Mouse (Mus musculus): ENCODE data around the gene Ypel2.
"Not testable (repeated sequence)": the region's sequence is repeated elsewhere in the genome, so short reads cannot be mapped to it uniquely, and the experiment has no call there.

The Ypel2 gene

DNA sequence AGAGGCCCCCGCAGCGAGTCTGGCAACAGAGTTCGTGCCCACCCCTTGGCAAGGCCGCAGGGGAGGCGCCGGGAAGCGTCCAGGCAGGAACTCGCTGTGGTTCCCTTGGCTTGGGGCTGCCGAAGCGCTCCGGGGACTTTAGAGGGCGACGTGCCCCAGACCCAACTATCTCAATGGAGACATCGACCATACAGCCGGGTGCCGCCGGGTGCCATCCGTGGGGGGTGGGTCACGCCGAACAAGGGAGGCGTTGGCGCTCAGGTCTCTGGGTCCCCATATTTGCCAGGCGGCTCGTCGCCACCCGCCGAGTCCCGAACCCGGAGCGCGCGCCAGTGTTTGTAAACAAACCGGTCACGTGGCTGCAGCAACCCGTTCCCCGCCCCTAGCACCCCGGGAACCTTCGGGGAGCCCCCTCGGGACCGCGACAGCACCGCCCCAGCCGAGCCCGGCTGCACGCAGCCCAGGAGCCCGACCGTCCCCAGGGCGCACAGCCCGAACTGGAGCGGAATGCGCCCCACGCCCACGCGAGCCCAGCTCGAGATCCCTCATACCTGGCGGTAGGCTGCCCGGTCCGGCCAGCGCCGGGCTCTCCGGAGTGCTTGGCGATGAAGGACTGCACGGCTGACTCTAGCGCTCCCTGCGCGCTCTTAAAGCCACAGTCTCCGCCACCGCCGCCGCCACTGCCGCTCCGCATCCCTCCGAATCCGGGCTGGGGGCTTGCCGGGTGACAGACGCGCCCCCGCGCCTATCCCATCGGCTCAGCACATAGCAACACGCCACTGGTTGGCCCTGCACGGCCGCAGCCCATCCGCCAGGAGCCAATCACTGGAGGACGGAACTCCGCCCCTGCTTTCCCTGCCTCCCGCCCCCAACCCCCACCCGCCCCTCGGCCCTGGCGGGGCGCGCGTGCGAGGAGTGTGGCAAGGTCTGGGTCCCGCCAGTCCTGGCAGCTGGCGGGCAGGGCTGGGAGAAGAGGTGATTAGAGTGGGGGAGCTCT is at the start of gene Ypel2:
Ypel2 (minus strand) TSS at position 667 of the 997 bp plus-strand sequence.
- peak; percentile 95 to 97 for DNase-seq (ENCODE audit: low spot score in 2 of 2)

DNA sequence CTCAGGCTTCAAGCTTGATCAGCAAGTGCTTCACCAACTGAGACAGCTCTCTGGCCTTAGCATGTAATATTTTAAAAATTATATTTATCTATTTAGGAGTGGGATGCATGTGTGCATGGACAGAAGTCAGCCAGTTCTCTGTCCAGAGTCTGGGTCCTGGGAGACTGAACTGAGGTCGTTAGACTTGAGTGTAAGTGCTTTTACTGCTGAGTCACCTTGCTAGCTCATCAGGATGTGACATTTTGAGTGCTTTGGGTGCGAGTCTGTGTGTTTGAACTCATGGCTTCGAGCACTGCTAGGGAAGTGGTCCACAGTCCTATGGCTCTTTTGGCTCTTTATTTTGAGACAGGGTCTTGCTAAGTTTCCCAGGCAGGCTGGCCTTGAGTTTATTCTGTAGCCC is 49.5 kb upstream of the Ypel2 start:
- no peak for DNase-seq (ENCODE audit: low spot score in 2 of 2)

DNA sequence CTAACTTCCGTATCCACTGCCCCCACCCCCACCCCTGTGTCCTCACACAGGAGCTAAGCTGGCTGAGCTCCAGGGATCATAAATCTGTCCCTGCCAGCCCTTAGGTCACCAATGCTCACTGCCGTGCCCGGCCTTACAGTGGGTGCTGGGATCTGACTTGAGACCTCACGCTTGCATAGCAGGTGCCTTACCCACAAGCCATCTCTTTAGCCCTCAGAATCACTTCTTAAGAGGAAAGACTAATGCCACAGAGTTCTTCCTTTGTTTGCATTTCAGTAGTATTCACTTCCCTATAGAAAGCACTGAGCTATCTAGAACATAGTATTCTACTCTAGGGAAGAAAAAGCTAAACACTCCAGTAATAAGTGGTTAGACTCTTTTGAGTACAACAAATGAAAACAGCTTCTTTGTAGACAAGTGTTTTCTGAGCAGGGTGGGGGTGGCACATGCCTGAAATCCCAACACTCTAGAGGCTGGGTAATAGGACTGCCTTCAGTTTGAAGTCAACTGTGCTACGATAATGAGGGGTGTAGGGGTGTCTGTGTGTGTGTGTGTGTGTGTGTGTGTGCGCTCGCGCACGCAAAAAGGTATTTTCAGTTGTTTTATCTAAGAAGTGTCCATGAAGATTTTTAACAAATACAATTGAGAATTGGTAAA is 45.9 kb upstream of the Ypel2 start:
- no peak for DNase-seq (ENCODE audit: low spot score in 2 of 2)

DNA sequence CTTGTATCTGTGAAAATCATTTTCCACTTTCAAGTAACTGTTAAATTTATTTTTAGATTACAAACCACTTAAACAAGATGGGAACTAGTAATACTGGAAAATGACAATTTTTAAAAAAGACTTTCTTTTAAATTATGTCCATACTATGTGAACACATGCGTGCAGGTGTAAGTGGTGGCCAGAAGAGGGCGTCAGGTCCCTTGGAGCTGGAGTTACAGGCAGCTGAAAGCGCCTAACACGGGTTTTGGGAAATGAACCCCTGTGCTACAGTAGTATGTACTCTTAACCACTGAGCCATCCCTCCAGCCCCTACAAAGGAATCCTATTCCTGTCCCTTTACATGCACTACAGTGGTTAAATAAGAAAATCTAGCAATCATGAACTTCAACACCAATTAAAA is 42.7 kb upstream of the Ypel2 start:
- no peak for DNase-seq (ENCODE audit: low spot score in 2 of 2)

DNA sequence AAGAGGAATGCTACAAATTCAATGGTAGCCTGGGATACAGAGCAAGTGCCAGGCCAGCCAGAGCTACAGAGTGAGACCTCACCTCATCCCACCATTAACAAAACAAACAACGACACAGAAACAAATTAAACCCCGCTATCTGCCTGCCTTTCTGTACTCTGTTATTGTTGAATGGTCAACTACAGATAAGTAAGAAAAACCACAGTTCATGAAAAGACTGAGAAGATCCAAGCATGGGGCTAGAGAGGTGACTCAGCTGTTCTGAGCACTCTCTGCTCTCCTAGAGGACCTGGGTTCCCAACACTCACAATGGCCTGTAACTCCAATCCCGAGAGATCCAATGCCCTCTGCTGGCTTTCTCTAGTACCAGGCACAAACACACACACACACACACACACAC is 34.7 kb upstream of the Ypel2 start:
- DNase-seq (ENCODE audit: low spot score in 2 of 2) = no peak

DNA sequence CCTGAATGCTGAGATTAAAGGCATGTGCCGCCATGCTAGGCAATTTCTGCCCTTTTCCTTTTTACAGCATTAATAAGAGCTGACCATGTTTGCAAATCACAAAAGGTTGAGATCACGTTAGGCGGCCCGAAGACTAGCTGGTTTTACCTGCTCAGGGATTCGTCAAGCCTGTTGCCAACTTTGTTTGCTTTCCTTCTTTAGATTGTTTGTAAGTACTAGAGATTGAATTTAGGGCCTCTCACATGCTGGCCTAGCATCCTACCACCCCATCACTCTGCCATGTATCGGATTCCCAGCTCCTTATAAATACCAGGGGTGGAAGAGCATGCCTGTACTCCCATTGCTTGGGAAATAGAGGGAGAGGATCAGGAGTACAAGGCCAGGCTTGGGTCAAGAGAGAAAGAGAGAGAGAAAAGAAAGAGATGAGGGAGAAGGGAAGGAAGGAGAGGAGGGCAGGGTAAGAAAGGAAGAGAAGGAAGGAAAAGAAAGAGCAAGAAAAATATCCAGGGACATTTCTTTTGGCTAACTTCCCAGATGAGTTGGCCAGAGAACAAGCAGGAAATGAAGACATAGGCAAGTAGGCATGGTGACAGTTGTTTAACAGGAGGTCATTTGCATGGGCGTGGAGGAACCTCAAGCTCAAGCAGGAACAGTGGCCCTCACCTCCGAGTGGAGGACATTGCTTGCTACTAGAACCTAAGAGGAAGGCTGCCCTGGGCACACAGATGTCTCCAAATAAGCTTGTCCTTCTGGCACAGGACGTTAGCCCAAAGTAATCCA is 32.8 kb upstream of the Ypel2 start:
- DNase-seq (ENCODE audit: low spot score in 2 of 2) = no peak

DNA sequence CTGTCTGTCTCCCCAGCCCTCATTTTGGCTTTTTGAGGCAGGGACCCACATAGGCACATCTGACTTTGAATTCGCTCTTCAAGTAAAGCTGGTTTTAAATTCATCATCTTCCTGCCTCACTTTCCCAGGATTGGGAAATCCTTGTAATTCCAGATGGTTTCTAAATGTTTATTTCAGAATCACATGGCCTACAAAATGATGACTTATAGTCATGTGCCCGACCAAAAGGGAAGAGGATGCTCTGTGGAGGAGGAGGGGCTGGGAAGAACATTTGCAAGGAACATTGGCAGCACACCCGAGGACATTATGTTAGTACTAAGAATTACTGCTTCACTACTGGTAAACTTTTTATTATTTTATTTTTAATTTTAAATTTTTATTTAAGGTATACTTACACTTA is 31.8 kb upstream of the Ypel2 start:
- DNase-seq (ENCODE audit: low spot score in 2 of 2) = no peak

DNA sequence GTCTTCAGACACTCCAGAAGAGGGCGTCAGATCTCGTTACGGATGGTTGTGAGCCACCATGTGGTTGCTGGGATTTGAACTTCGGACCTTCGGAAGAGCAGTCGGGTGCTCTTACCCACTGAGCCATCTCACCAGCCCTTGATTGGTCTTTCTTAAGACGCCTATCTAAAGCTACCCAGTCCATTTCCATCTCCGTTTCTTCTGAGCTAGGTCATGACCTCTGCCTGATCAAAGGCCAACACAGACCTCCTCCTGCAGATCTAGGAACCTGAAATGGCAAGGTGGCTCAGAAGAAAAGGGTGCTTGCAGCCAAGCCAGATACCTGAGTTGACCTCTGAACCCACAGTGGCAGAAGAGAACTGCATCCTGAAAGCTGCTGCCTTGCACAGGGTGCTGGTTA is 29.7 kb upstream of the Ypel2 start:
- DNase-seq (ENCODE audit: low spot score in 2 of 2) = not testable (repeated sequence)

DNA sequence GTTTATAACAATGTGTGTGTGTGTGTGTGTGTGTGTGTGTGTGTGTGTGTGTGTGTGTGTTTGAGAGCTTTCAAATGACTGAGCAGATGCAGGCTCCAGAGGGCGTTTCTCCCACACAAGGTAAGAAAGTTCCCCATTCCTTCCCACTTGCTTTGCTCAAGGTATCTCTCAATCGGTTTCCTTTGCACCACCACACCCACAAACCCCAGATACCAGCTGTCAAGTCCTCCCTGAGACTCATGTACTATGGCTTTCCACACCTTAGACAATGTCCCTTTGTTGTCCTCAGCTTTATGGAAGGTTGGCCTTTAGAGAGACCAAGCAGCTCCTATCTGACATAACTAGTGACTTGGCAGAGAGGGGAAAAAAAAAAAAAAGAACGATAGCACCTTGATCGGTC is 29.3 kb upstream of the Ypel2 start:
- DNase-seq (ENCODE audit: low spot score in 2 of 2) = no peak

DNA sequence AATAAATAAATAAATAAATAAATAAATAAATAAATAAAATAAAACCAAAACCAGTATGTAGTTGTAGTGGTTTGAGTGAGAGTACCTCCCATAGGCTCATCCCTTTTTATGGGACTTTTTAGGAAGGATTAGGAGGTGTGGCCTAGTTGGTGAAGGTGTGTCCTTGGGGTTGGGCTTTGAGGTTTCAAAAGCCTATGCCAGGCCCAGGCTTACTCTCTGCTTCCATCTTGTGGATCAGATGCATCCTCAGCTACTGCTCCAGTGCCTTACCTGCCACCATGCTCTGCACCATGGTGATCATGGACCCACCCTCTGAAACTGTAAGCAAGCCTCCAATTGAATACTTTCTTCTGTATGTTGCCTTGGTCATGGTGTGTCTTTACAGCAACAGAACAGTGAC is 28.0 kb upstream of the Ypel2 start:
- no peak for DNase-seq (ENCODE audit: low spot score in 2 of 2)

DNA sequence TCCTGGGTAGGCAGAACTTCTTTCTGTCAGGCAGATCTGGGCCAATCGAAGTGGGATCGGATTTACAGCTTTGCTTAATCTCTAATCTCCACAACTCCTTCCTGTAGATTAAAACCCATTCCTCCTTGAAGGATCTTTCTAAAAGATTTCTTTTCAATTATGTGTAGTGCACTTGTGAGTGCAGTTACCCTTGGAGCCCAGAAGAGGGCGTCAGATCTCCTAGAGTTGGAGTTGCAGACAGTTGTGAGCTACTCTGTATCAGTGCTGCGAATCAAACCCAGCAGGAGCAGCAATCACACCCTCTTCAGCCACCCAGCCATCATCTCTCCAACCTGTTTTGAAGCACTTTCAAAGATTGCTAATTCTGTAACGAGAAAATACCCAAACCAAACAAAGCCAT is 26.9 kb upstream of the Ypel2 start:
- DNase-seq (ENCODE audit: low spot score in 2 of 2) = no peak

DNA sequence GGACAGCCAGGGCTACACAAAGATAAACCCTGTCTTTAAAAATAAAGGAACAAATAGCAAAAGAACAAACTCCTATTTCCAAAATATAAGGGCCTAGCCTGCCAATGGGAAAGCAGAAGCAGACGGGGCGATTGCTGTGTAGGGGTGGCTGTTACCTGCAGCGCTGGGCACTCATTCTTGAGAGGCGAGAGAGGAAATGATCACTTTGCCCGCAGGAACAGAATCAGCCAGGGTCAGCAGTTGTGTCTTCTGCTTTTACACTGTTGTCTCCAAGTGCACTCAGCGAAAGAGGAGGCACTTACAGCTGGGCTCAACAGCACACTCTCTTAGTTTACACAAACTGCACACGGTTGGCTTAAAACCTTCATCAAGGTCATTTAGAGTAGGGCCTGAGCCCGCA is 25.9 kb upstream of the Ypel2 start:
- DNase-seq (ENCODE audit: low spot score in 2 of 2) = no peak

DNA sequence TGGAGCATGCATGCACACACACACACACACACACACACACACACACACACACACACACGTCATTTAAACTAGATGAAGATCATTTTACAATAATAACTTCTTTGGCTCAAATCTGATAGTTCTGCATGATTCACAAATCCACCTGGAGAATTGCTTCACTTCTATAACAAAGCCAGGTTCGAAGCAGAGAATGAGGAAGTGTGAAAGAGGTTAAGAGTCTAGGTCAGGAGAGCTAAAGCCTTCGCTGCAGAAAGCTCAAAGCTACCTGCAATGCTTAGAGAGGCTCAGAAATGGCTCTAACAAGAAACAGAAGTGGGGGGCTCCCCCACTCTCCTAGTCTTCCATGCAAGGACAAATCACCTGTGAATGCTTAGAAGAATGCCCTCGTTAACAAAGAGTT is 24.6 kb upstream of the Ypel2 start:
- DNase-seq (ENCODE audit: low spot score in 2 of 2) = no peak

DNA sequence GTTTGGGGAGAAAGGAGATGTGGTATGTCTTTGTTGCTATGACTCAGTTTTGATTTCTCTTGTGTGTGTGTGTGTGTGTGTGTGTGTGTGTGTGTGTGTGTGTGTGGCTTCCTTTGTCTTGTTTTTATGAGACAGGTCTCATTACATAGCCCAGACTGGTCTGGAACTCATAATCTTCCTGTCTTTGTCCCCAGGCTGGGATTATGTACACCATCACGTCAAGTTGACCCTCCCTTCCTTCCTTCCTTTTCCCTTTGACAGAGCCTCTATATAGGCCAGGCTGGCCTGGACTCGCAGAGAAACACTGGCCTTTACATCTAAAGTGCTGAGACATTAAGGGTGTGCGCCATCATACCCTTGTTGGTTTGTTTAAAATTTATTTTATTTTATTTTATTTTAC is 22.2 kb upstream of the Ypel2 start:
- DNase-seq (ENCODE audit: low spot score in 2 of 2) = no peak

DNA sequence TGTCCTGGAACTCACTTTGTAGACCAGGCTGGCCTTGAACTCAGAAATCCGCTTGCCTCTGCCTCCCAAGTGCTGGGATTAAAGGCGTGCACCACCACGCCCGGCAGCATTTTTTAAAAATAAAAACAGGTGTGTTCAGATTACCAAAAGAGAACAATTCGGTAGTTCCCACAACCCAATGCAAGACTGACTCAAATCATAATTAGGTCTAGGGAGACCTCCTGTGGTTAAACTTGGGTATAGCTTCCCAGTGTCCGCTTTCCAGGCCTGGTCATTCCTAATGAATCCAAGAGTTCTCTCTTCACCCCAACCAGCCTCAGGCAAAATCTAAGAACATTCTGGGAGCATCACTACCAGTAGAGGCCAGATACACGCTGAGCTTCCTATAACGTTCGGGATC is 17.0 kb upstream of the Ypel2 start:
- peak in 1 of 2 experiments; percentile 84 for DNase-seq (ENCODE audit: low spot score in 2 of 2)

DNA sequence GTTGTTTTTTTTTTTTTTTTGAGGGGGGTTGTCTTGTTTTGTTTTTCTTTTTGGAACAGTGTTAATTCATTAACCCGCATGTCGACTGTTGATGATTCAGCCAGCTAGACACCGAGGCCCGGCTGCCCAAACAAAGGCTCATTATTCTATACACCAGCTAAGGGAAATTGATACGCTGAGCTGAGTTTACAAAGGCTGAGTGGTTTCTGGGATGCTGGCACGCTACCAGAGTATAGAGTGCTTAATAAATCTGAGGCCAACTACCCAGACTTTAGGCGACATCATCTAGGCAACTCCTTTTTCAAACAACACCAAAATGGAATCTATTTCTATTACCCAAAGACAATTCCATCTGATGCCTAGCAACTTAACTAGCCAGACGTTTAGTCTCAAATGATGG is 13.9 kb upstream of the Ypel2 start:
- no peak for DNase-seq (ENCODE audit: low spot score in 2 of 2)

DNA sequence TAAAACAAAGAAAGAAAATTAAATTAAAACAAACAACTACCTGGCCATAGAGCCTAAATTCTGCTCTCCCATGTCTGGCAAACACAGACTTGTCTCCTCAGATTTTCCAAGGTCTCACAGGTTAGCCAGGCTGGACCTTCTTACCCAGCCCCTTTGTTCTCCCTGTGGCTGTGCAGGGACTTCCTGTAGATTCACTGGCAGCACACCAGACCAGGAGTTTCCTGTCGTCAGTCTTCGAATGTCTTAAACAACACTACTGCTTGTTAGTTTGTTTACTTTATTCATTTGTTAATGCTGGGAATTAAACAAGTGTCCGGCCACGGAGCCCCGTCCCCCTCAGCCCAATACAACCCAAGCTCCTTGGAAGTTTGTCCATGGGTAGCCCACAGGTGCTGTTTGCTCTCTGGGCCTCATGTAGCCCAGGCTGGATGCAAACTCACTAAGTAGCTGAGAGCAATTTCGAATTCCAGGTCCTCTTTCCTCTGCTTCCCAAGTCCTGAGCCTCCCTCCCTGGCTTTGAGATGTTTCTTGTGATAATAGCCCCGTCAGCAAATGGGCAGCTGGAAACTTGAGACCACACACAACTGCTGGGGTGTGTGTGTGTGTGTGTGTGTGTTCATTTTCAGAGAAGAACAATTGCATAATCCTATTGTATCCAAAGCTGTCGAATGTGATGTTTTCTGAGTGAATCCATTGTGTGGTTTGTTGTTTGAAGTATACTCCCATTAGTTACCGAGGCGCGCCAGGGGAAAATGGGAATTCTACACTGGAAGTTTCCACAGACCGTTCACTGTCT is 11.7 kb upstream of the Ypel2 start:
- no peak for DNase-seq (ENCODE audit: low spot score in 2 of 2)

DNA sequence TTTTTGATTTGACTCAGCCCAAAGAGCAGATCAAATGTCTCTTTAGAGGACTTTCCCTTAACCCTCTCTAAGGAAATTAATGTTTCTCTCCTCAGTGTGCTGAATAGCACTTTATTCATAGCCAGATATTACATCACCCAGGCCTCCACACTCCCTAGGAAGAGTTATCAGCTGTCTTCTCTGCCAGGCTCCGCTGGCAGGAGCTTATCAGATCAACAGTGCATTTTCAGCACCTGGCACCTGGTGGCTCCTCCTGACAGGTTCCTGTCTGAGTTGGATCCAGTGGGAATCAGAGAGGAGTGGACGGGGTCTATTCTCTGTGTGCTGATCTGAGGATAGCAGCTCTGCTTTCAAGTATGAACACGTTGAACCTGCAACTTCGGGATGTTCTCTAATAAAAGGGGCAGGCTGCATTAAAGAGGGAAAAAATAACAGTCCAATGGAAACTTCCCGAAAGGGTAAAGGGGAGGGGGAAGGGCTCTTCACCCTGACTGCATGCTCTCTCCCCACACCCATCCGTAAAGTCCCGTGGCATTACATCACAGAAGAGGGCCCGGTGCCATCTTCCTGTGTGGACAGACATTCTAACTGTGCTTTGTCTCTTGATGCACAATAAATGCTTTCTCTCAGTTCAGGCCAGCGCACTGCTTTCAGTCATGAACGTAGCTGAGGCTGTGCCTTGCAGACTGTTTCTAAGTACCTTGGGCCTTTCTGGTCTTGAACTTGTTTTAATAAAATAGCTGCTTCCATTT is 8.7 kb upstream of the Ypel2 start:
- peak in 1 of 2 experiments; percentile 68 for DNase-seq (ENCODE audit: low spot score in 2 of 2)

DNA sequence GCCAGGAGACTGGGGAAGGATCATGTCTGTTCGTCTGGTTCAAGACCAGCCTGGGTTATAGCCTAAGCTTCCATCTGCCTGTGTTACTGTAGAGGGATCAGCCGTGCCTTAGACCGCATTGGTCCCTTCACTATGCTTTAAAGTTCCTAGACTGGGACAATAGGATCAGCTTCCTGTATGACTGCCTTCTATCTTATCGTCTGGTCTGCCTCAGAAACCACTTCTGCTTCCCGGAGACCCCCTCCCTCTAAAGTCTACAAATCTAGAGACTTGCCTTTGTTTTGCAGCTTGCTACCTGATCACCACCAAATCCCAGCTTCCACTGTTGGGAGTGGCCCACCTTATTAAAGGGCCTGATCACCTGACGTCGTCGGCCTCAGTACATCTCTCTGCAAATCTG is 7.7 kb upstream of the Ypel2 start:
- DNase-seq (ENCODE audit: low spot score in 2 of 2) = no peak

DNA sequence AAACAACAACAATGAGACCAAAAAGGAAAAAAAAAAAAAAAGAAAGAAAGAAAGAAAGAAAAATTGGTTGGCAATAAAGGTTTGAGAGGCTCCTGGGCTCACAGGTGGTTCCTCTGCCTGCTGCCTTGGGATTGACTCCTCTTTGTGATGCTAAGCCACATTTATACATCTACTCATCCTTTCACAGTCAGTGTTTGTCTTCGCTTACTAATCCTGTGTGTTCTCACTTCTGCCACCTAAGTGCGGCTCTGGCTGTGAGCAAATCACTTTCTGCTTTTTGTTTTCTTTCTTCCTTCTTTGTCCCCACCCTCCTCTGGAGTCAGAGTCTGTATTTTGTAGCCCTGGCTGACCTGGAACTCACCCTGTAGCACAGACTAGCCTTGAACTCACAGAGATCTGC is 2.8 kb upstream of the Ypel2 start:
- DNase-seq (ENCODE audit: low spot score in 2 of 2) = no peak
